Mouse (Mus musculus) embryonic facial prominence, embryonic 13.5 days (tissue): ENCODE results near the gene Plekhm3. TPM values are rescaled to one million over a fixed set of nuclear protein-coding genes. Genes with fewer than 3 reads are reported as not detected.

ENCODE experiments used
- ATAC-seq: fragments of 200-750 bp; cut with Nextera tagmentation; 2 replicates; pipeline ENCODE4 v1.8.0; 2017; ENCODE audit warnings: low read depth; ENCODE audit not compliant: insufficient number of reproducible peaks, insufficient read depth, low FRiP score, low TSS enrichment
- H3K27ac ChIP-seq: fragments of 300-500 bp; sonication (generic); 2 replicates; pipeline ENCODE4 v1.5.1; 2015; ENCODE audit warnings: moderate library complexity, mild to moderate bottlenecking, inconsistent platforms
- H3K27me3 ChIP-seq: fragments of 300-500 bp; sonication (generic); 2 replicates; pipeline ENCODE4 v1.6.1; 2015; ENCODE audit warnings: mild to moderate bottlenecking, inconsistent platforms
- H3K36me3 ChIP-seq: fragments of 300-500 bp; sonication (generic); 2 replicates; pipeline ENCODE4 v1.6.1; 2015; ENCODE audit warnings: mild to moderate bottlenecking, inconsistent platforms
- H3K4me1 ChIP-seq: fragments of 300-500 bp; sonication (generic); 2 replicates; pipeline ENCODE4 v1.6.1; 2015; ENCODE audit warnings: inconsistent platforms
- H3K4me2 ChIP-seq: fragments of 300-500 bp; sonication (generic); 2 replicates; pipeline ENCODE4 v1.6.1; 2015; ENCODE audit warnings: moderate library complexity, mild to moderate bottlenecking, inconsistent platforms
- H3K4me3 ChIP-seq: fragments of 300-500 bp; sonication (generic); 2 replicates; pipeline ENCODE4 v1.5.1; 2015; ENCODE audit warnings: mild to moderate bottlenecking, inconsistent platforms
- H3K9ac ChIP-seq: fragments of 300-500 bp; sonication (generic); 2 replicates; pipeline ENCODE4 v1.6.1; 2015; ENCODE audit warnings: mild to moderate bottlenecking, inconsistent platforms
- H3K9me3 ChIP-seq: fragments of 300-500 bp; sonication (generic); 2 replicates; pipeline ENCODE4 v1.6.1; 2016; ENCODE audit warnings: inconsistent platforms
- WGBS: fragments of 180-500 bp; shearing (Covaris S2); methylation state at CpG from one replicate; pipeline ENCODE4 v1.1.7; 2015; ENCODE audit warnings: mixed read lengths; 5-methylcytosine and 5-hydroxymethylcytosine counted together
- polyA plus RNA-seq: library from polyadenylated mRNA; unstranded; fragments of >200 nt; fragmentation: Nextera tagmentation; extraction: Ambion mirVana; gene quantifications from 2 replicates; pipeline ENCODE4 v1.2.1, GENCODE M21; 2015

Plekhm3 gene
- polyA plus RNA-seq, 1 experiment from 2014 or later, result 8.7 TPM

GRCm38 (mm10) chr1:64848081-64848480 lies 108.5 kb downstream of the Plekhm3 start:
- Histone ChIP-seq H3K4me2 (no peak overlapping the region), H3K4me3 (no peak overlapping the region), H3K9me3 (no peaks in the 10 kb centered on the region), H3K27me3 (no peaks in the 10 kb centered on the region), H3K27ac (no peak overlapping the region), H3K9ac (no peak overlapping the region), H3K36me3 (no peaks in the 10 kb centered on the region), H3K4me1 (peaks cover 32% of the 10 kb centered on the region)
- ATAC-seq, result no peak
- WGBS, result 70% methylated on average over 7 of the region's 7 CpGs

- H3K36me3 ChIP-seq, result no peaks in the 10 kb centered on the region
- ATAC-seq, result no peak
- H3K27ac ChIP-seq, result no peak overlapping the region
- H3K4me2 ChIP-seq, result no peak overlapping the region
- H3K4me3 ChIP-seq, result no peak overlapping the region
- peaks cover 32% of the 10 kb centered on the region for H3K4me1 ChIP-seq
- H3K9ac ChIP-seq, result no peak overlapping the region
- no peaks in the 10 kb centered on the region for H3K9me3 ChIP-seq
- H3K27me3 ChIP-seq, result no peaks in the 10 kb centered on the region
Measured at GRCm38 (mm10) chr1:64847565-64847964, 109.1 kb downstream of the Plekhm3 start.

GRCm38 (mm10) chr1:64844978-64845377 lies 111.6 kb downstream of the Plekhm3 start:
- ATAC-seq, result no peak
- H3K27me3 ChIP-seq, result no peaks in the 10 kb centered on the region
- 81% methylated on average over 3 of the region's 3 CpGs for WGBS
- H3K27ac ChIP-seq, result peak overlapping the region; percentile 62
- no peak overlapping the region for H3K4me2 ChIP-seq
- no peak overlapping the region for H3K4me3 ChIP-seq
- no peaks in the 10 kb centered on the region for H3K9me3 ChIP-seq
- peaks cover 21% of the 10 kb centered on the region; the same call in 1 of the 2 replicates for H3K4me1 ChIP-seq
- no peaks in the 10 kb centered on the region for H3K36me3 ChIP-seq
- H3K9ac ChIP-seq, result no peak overlapping the region

- H3K4me2 ChIP-seq, result no peak overlapping the region
- peaks cover 19% of the 10 kb centered on the region; the same call in 1 of the 2 replicates for H3K4me1 ChIP-seq
- WGBS, result 50% methylated on average over 3 of the region's 3 CpGs
- H3K36me3 ChIP-seq, result no peaks in the 10 kb centered on the region
- no peak overlapping the region for H3K4me3 ChIP-seq
- H3K27ac ChIP-seq, result peak overlapping the region; percentile 73
- no peaks in the 10 kb centered on the region for H3K9me3 ChIP-seq
- H3K27me3 ChIP-seq, result no peaks in the 10 kb centered on the region
- 0 out of 2 replicates have a peak, but pooled peaks have one; percentile 20 for ATAC-seq
- no peak overlapping the region for H3K9ac ChIP-seq
Measured at GRCm38 (mm10) chr1:64843900-64844616, 112.6 kb downstream of the Plekhm3 start.

- H3K4me3 ChIP-seq, result no peak overlapping the region
- no peak overlapping the region for H3K4me2 ChIP-seq
- no peaks in the 10 kb centered on the region for H3K27me3 ChIP-seq
- H3K9me3 ChIP-seq, result no peaks in the 10 kb centered on the region
- H3K9ac ChIP-seq, result no peak overlapping the region
- no peak for ATAC-seq
- H3K36me3 ChIP-seq, result no peaks in the 10 kb centered on the region
- H3K4me1 ChIP-seq, result peaks cover 16% of the 10 kb centered on the region
- 13% methylated on average over 1 of the region's 1 CpGs for WGBS
- no peak overlapping the region for H3K27ac ChIP-seq
Measured at GRCm38 (mm10) chr1:64840930-64841329, 115.7 kb downstream of the Plekhm3 start.

GRCm38 (mm10) chr1:64836584-64836983 lies 120.0 kb downstream of the Plekhm3 start:
- Histone ChIP-seq H3K9ac (no peak overlapping the region), H3K4me3 (no peak overlapping the region), H3K27ac (no peak overlapping the region), H3K4me1 (peaks cover 10% of the 10 kb centered on the region), H3K4me2 (no peak overlapping the region), H3K27me3 (no peaks in the 10 kb centered on the region), H3K9me3 (no peaks in the 10 kb centered on the region), H3K36me3 (no peaks in the 10 kb centered on the region)
- ATAC-seq, result no peak
- 81% methylated on average over 5 of the region's 5 CpGs for WGBS

- Histone ChIP-seq H3K4me2 (no peak overlapping the region), H3K4me3 (no peak overlapping the region), H3K27ac (no peak overlapping the region; the same call in 1 of the 2 replicates), H3K36me3 (no peaks in the 10 kb centered on the region), H3K27me3 (no peaks in the 10 kb centered on the region), H3K9ac (no peak overlapping the region), H3K9me3 (no peaks in the 10 kb centered on the region), H3K4me1 (peaks cover 9% of the 10 kb centered on the region)
- 23% methylated on average over 3 of the region's 3 CpGs for WGBS
- ATAC-seq, result no peak
Measured at GRCm38 (mm10) chr1:64836114-64836513, 120.5 kb downstream of the Plekhm3 start.

GRCm38 (mm10) chr1:64831552-64831951 lies 125.1 kb downstream of the Plekhm3 start:
- Histone ChIP-seq H3K9ac (no peak overlapping the region), H3K27ac (no peak overlapping the region), H3K4me2 (no peak overlapping the region), H3K9me3 (no peaks in the 10 kb centered on the region), H3K4me1 (peaks cover 5% of the 10 kb centered on the region), H3K27me3 (no peaks in the 10 kb centered on the region), H3K4me3 (no peak overlapping the region), H3K36me3 (no peaks in the 10 kb centered on the region)
- no peak for ATAC-seq
- 51% methylated on average over 2 of the region's 2 CpGs for WGBS

- Histone ChIP-seq H3K9me3 (no peaks in the 10 kb centered on the region), H3K4me1 (no peaks in the 10 kb centered on the region), H3K27ac (no peak overlapping the region), H3K4me3 (no peak overlapping the region), H3K4me2 (no peak overlapping the region), H3K36me3 (no peaks in the 10 kb centered on the region), H3K27me3 (no peaks in the 10 kb centered on the region), H3K9ac (no peak overlapping the region)
- WGBS, result 91% methylated on average over 5 of the region's 5 CpGs
- ATAC-seq, result no peak
Measured at GRCm38 (mm10) chr1:64827434-64827833, 129.2 kb downstream of the Plekhm3 start.

GRCm38 (mm10) chr1:64826348-64827103 lies 130.1 kb downstream of the Plekhm3 start:
- 70% methylated on average over 6 of the region's 6 CpGs for WGBS
- no peak overlapping the region for H3K27ac ChIP-seq
- no peak overlapping the region for H3K4me3 ChIP-seq
- no peaks in the 10 kb centered on the region for H3K27me3 ChIP-seq
- no peak for ATAC-seq
- H3K4me1 ChIP-seq, result no peaks in the 10 kb centered on the region
- H3K9me3 ChIP-seq, result no peaks in the 10 kb centered on the region
- no peak overlapping the region for H3K9ac ChIP-seq
- no peaks in the 10 kb centered on the region for H3K36me3 ChIP-seq
- no peak overlapping the region for H3K4me2 ChIP-seq

GRCm38 (mm10) chr1:64823564-64823963 lies 133.1 kb downstream of the Plekhm3 start:
- ATAC-seq, result no peak
- H3K4me1 ChIP-seq, result peaks cover 4% of the 10 kb centered on the region; the same call in 1 of the 2 replicates

GRCm38 (mm10) chr1:64817709-64818108 lies 138.9 kb downstream of the Plekhm3 start:
- ATAC-seq, result no peak

More at GRCm38 (mm10) chr1:64823564-64823963, 133.1 kb downstream of the Plekhm3 start:
- no peaks in the 10 kb centered on the region for H3K36me3 ChIP-seq
- WGBS, result 61% methylated on average over 6 of the region's 6 CpGs
- no peaks in the 10 kb centered on the region for H3K9me3 ChIP-seq
- H3K4me3 ChIP-seq, result no peak overlapping the region
- no peak overlapping the region for H3K27ac ChIP-seq
- H3K9ac ChIP-seq, result no peak overlapping the region
- no peak overlapping the region for H3K4me2 ChIP-seq
- no peaks in the 10 kb centered on the region for H3K27me3 ChIP-seq

More at GRCm38 (mm10) chr1:64817709-64818108, 138.9 kb downstream of the Plekhm3 start:
- Histone ChIP-seq H3K9ac (no peak overlapping the region), H3K27me3 (no peaks in the 10 kb centered on the region), H3K4me3 (no peak overlapping the region), H3K36me3 (no peaks in the 10 kb centered on the region), H3K27ac (no peak overlapping the region), H3K4me2 (no peak overlapping the region), H3K4me1 (peaks cover 4% of the 10 kb centered on the region; the same call in 1 of the 2 replicates), H3K9me3 (no peaks in the 10 kb centered on the region)
- 78% methylated on average over 5 of the region's 5 CpGs for WGBS
